In the genomic region with DNA sequence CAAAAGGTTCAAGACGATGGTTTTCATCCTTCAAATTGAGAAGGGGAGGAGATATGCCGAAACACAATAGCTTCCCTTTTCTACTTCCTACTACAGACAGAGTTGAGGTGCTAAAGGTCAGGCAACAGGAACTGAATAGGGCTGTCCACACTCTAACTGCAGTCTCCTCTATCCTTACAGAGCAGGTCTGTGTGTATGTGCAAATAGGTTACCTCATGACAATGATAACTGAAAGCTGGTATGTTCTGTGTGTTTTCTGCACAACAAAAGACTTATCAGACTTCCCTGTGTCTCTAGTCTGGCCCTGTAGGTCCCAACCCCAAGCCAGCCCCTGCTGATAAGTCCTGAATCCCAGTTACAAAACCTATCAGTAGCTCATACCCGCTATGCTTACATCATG, we compare ENCODE assay signal across 1 mouse cellular context.
A peak's percentile ranks its signal among the peaks of the same experiment; 100 is the strongest.
TF ChIP-seq lines count a peak whose summit lies in the region.

No protein-coding gene starts in this region.

TF ChIP-seq in MEL, 35 proteins besides CTCF, POLR2A, EP300 and RAD21 (continued from another document):
- peak; percentile 41; the same call in 1 of the 2 replicates for TF ChIP-seq GATA1 (IDR thresholded peaks at IDR 0.05; ENCODE audit: low read depth, low read length)
TF ChIP-seq in MEL: peak in this region for 8.
